Mouse (Mus musculus) hindbrain, embryonic 11.5 days (tissue): ENCODE measurements at regions not wholly inside any gene's neighbourhood (a gene's known extent, or its start where the extent isn't known, plus 50 kb on each side); places are given as distances from the start of the nearest gene placed in this dataset.

Source experiments
- ATAC-seq: fragments of 200-750 bp; cut with Nextera tagmentation; 2 replicates; pipeline ENCODE4 v1.8.0; 2017; ENCODE audit warnings: mild to moderate bottlenecking, moderate TSS enrichment, moderate library complexity; ENCODE audit not compliant: low FRiP score
- DNase-seq: peaks from one replicate; pipeline ENCODE4 v3.0.0-alpha.2; 2015; ENCODE audit warnings: low spot score
- H3K27ac ChIP-seq: fragments of 300-500 bp; sonication (generic); 2 replicates; pipeline ENCODE4 v1.5.1; 2014; ENCODE audit warnings: mild to moderate bottlenecking, low read depth, low read length
- H3K27me3 ChIP-seq: fragments of 300-500 bp; sonication (generic); 2 replicates; pipeline ENCODE4 v1.6.1; 2014; ENCODE audit warnings: mild to moderate bottlenecking, low read length, moderate library complexity, mixed read lengths; ENCODE audit not compliant: control insufficient read depth, insufficient read depth
- H3K36me3 ChIP-seq: fragments of 300-500 bp; sonication (generic); 2 replicates; pipeline ENCODE4 v1.6.1; 2014; ENCODE audit warnings: mild to moderate bottlenecking, low read length, moderate library complexity, mixed read lengths; ENCODE audit not compliant: control insufficient read depth, insufficient read depth
- H3K4me1 ChIP-seq: fragments of 300-500 bp; sonication (generic); replicated peaks from 2 replicates; pipeline ENCODE4 v1.6.1; 2014; ENCODE audit warnings: low read length, mixed read lengths; ENCODE audit not compliant: control insufficient read depth, insufficient read depth
- H3K4me2 ChIP-seq: fragments of 300-500 bp; sonication (generic); replicated peaks from 2 replicates; pipeline ENCODE4 v1.6.1; 2014; ENCODE audit warnings: mild to moderate bottlenecking, low read depth, low read length
- H3K4me3 ChIP-seq: fragments of 300-500 bp; sonication (generic); 2 replicates; pipeline ENCODE4 v1.5.1; 2014; ENCODE audit warnings: low read depth, low read length
- H3K9ac ChIP-seq: fragments of 300-500 bp; sonication (generic); 2 replicates; pipeline ENCODE4 v1.6.1; 2014; ENCODE audit warnings: low read depth, low read length
- H3K9me3 ChIP-seq: fragments of 300-500 bp; sonication (generic); 2 replicates; pipeline ENCODE4 v1.6.1; 2016; ENCODE audit warnings: low read length; ENCODE audit not compliant: control insufficient read depth
- WGBS: fragments of 180-500 bp; shearing (Covaris S2); extraction: QIAGEN DNeasy Blood & Tissue Kit; methylation state at CpG from one replicate; pipeline ENCODE4 v1.1.7; 2014; 5-methylcytosine and 5-hydroxymethylcytosine counted together

DNA sequence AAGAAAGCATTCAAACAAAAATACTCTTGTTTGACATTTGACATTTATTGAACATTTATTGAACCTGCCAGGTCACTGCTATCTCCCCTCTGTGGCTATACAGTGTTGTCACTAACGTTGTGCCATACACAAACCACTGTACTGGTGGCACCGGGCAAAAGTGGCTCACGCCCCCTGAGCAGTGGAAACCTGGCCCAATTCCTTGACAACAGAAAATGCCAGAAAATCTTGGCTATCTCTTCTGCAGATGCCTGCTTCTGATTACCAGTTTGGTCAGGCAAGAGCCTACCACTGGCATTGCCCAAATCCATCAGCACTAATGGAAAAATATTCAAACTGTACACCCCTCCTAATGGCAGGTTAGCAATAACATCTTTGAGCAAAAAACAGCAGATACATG lies 58.9 kb upstream of the Crim1 start:
- Histone ChIP-seq H3K9ac (no peak overlapping the region), H3K27ac (no peak overlapping the region), H3K4me3 (no peak overlapping the region), H3K27me3 (no peaks in the 10 kb centered on the region), H3K4me2 (no peak overlapping the region), H3K36me3 (no peaks in the 10 kb centered on the region), H3K9me3 (no peaks in the 10 kb centered on the region), H3K4me1 (no peaks in the 10 kb centered on the region)
- 89% methylated on average over 3 of the region's 3 CpGs for WGBS
- no peak for DNase-seq
- ATAC-seq: no peak

DNA sequence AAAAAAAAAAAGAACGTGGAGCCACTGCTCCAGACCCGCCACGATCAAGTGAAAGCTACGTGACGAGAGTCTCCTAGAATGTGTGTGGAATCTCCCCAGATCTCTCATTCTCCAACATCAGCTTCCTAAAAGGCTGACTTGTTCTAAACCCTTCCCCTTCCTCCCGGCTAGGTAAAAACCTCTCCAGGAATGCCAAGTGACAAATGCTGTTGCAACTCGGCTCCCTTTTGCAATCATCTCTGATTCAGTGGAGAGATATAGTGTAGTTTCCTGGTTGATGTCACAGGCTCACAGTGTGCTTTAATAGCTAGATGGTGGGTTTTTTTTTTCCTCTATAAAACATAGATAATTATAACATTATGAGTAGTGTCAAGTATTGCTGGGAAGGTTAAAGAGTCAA lies 57.6 kb upstream of the Crim1 start:
- H3K4me2 ChIP-seq: no peak overlapping the region
- 95% methylated on average over 7 of the region's 7 CpGs for WGBS
- no peak for DNase-seq
- no peaks in the 10 kb centered on the region for H3K4me1 ChIP-seq
- no peaks in the 10 kb centered on the region for H3K9me3 ChIP-seq
- H3K4me3 ChIP-seq: no peak overlapping the region
- H3K27me3 ChIP-seq: no peaks in the 10 kb centered on the region
- H3K9ac ChIP-seq: no peak overlapping the region
- H3K27ac ChIP-seq: no peak overlapping the region
- no peak for ATAC-seq
- H3K36me3 ChIP-seq: no peaks in the 10 kb centered on the region

GRCm38 (mm10) chr17:78145335-78145734 lies 54.7 kb upstream of the Crim1 start:
- Histone ChIP-seq H3K27ac (no peak overlapping the region), H3K4me2 (no peak overlapping the region), H3K27me3 (no peaks in the 10 kb centered on the region), H3K9me3 (no peaks in the 10 kb centered on the region), H3K9ac (no peak overlapping the region), H3K4me1 (no peaks in the 10 kb centered on the region), H3K4me3 (no peak overlapping the region), H3K36me3 (no peaks in the 10 kb centered on the region)
- no peak for ATAC-seq
- DNase-seq: no peak
- WGBS: 67% methylated on average over 4 of the region's 4 CpGs
